Mouse (Mus musculus) forebrain, embryonic 16.5 days (tissue): ENCODE measurements around the gene Syap1. TPM values are rescaled to one million over a fixed set of nuclear protein-coding genes. Genes with fewer than 3 reads are reported as not detected.

Experiments used
- ATAC-seq: fragments of 200-750 bp; cut with Nextera tagmentation; 2 replicates; pipeline ENCODE4 v1.8.0; 2017; ENCODE audit warnings: mild to moderate bottlenecking, moderate library complexity
- H3K27ac ChIP-seq: fragments of 300-500 bp; sonication (generic); 2 replicates; pipeline ENCODE4 v1.5.1; 2014; ENCODE audit warnings: low read length, control low read depth
- H3K27me3 ChIP-seq: fragments of 300-500 bp; sonication (generic); replicated peaks from 2 replicates; pipeline ENCODE4 v1.6.1; 2014; ENCODE audit warnings: low read length; ENCODE audit not compliant: control insufficient read depth, insufficient read depth
- H3K36me3 ChIP-seq: fragments of 300-500 bp; sonication (generic); 2 replicates; pipeline ENCODE4 v1.6.1; 2014; ENCODE audit not compliant: control insufficient read depth, insufficient read depth
- H3K4me1 ChIP-seq: fragments of 300-500 bp; sonication (generic); replicated peaks from 2 replicates; pipeline ENCODE4 v1.6.1; 2014; ENCODE audit warnings: low read length; ENCODE audit not compliant: control insufficient read depth, insufficient read depth
- H3K4me2 ChIP-seq: fragments of 300-500 bp; sonication (generic); 2 replicates; pipeline ENCODE4 v1.6.1; 2014; ENCODE audit warnings: mild to moderate bottlenecking, low read length, control low read depth
- H3K4me3 ChIP-seq: fragments of 300-500 bp; sonication (generic); replicated peaks from 2 replicates; pipeline ENCODE4 v1.5.1; 2014; ENCODE audit warnings: mild to moderate bottlenecking, low read length, control low read depth
- H3K9ac ChIP-seq: fragments of 300-500 bp; sonication (generic); replicated peaks from 2 replicates; pipeline ENCODE4 v1.6.1; 2014; ENCODE audit warnings: low read depth, low read length, control low read depth
- H3K9me3 ChIP-seq: fragments of 300-500 bp; sonication (generic); 2 replicates; pipeline ENCODE4 v1.6.1; 2016; ENCODE audit warnings: low read length; ENCODE audit not compliant: control insufficient read depth
- WGBS: fragments of 180-500 bp; shearing (Covaris S2); extraction: QIAGEN DNeasy Blood & Tissue Kit; methylation state at CpG from one replicate; pipeline ENCODE4 v1.1.7; 2014; 5-methylcytosine and 5-hydroxymethylcytosine counted together
- polyA plus RNA-seq: library from polyadenylated mRNA; unstranded; fragments of >200 nt; fragmentation: Nextera tagmentation; extraction: Ambion mirVana; gene quantifications from 2 replicates; pipeline ENCODE4 v1.2.1, GENCODE M21; 2015

Gene Syap1
- 31.1 and 31.2 TPM in 2 replicates for polyA plus RNA-seq

- peak; percentile 94 for ATAC-seq
- Histone ChIP-seq H3K27me3 (no peaks in the 10 kb centered on the region), H3K9ac (peak within 1 kb of the TSS; percentile 76), H3K27ac (peak within 1 kb of the TSS; percentile 23; the same call in 1 of the 2 replicates), H3K4me1 (peaks cover 10% of the 10 kb centered on the region), H3K9me3 (no peaks in the 10 kb centered on the region), H3K4me2 (peak within 1 kb of the TSS; percentile 53), H3K36me3 (no peaks in the 10 kb centered on the region), H3K4me3 (peak within 1 kb of the TSS; percentile 66)
- WGBS, result 29% methylated on average over 36 of the region's 47 CpGs
Observed at GRCm38 (mm10) chrX:162887931-162888511, at the start of gene Syap1. TSS of gene Syap1 (minus strand) at chrX:162888447.

GRCm38 (mm10) chrX:162931467-162931866, 43.2 kb upstream of the Syap1 start:
- Histone ChIP-seq H3K27me3 (no peaks in the 10 kb centered on the region), H3K36me3 (no peaks in the 10 kb centered on the region; the same call in 1 of the 2 replicates), H3K9me3 (no peaks in the 10 kb centered on the region), H3K4me2 (no peak overlapping the region), H3K9ac (no peak overlapping the region), H3K27ac (no peak overlapping the region), H3K4me1 (no peaks in the 10 kb centered on the region), H3K4me3 (no peak overlapping the region)
- no peak for ATAC-seq
- 93% methylated on average over 2 of the region's 2 CpGs for WGBS

- Histone ChIP-seq H3K4me1 (no peaks in the 10 kb centered on the region), H3K36me3 (no peaks in the 10 kb centered on the region), H3K27ac (no peak overlapping the region), H3K4me2 (no peak overlapping the region), H3K4me3 (no peak overlapping the region), H3K9me3 (no peaks in the 10 kb centered on the region), H3K9ac (no peak overlapping the region), H3K27me3 (no peaks in the 10 kb centered on the region)
- ATAC-seq, result no peak
- 91% methylated on average over 8 of the region's 8 CpGs for WGBS
Observed at GRCm38 (mm10) chrX:162921487-162922125, 33.4 kb upstream of the Syap1 start.

GRCm38 (mm10) chrX:162915697-162916096, 27.4 kb upstream of the Syap1 start:
- ATAC-seq, result peak; percentile 55
- WGBS, result 38% methylated on average over 5 of the region's 5 CpGs
- H3K4me1 ChIP-seq, result no peaks in the 10 kb centered on the region
- H3K4me3 ChIP-seq, result no peak overlapping the region
- peaks cover under 1% of the 10 kb centered on the region; the same call in 1 of the 2 replicates for H3K36me3 ChIP-seq
- H3K27me3 ChIP-seq, result no peaks in the 10 kb centered on the region
- H3K4me2 ChIP-seq, result no peak overlapping the region
- H3K9me3 ChIP-seq, result no peaks in the 10 kb centered on the region
- H3K27ac ChIP-seq, result no peak overlapping the region
- H3K9ac ChIP-seq, result no peak overlapping the region

GRCm38 (mm10) chrX:162913651-162914050, 25.4 kb upstream of the Syap1 start:
- Histone ChIP-seq H3K27ac (no peak overlapping the region), H3K4me2 (no peak overlapping the region), H3K36me3 (peaks cover 2% of the 10 kb centered on the region; the same call in 1 of the 2 replicates), H3K9me3 (no peaks in the 10 kb centered on the region), H3K9ac (no peak overlapping the region), H3K4me1 (no peaks in the 10 kb centered on the region), H3K27me3 (no peaks in the 10 kb centered on the region), H3K4me3 (no peak overlapping the region)
- no peak for ATAC-seq
- WGBS, result 93% methylated on average over 3 of the region's 3 CpGs

GRCm38 (mm10) chrX:162907554-162907953, 19.3 kb upstream of the Syap1 start:
- Histone ChIP-seq H3K9me3 (no peaks in the 10 kb centered on the region), H3K27ac (no peak overlapping the region), H3K4me1 (0 out of 2 replicates have a peak, but pooled peaks cover 3% of the 10 kb centered on the region), H3K4me2 (no peak overlapping the region), H3K27me3 (no peaks in the 10 kb centered on the region), H3K36me3 (peaks cover 2% of the 10 kb centered on the region; the same call in 1 of the 2 replicates), H3K9ac (no peak overlapping the region), H3K4me3 (no peak overlapping the region)
- 76% methylated on average over 3 of the region's 3 CpGs for WGBS
- ATAC-seq, result no peak

- Histone ChIP-seq H3K9ac (peak overlapping the region; percentile 76), H3K27me3 (no peaks in the 10 kb centered on the region), H3K9me3 (no peaks in the 10 kb centered on the region), H3K27ac (peak overlapping the region; percentile 69), H3K4me2 (peak overlapping the region; percentile 61), H3K4me1 (0 out of 2 replicates have a peak, but pooled peaks cover 3% of the 10 kb centered on the region), H3K4me3 (peak overlapping the region; percentile 62), H3K36me3 (no peaks in the 10 kb centered on the region)
- peak; percentile 77 for ATAC-seq
- 26% methylated on average over 29 of the region's 29 CpGs for WGBS
Observed at GRCm38 (mm10) chrX:162902040-162902734, 13.9 kb upstream of the Syap1 start.

- Histone ChIP-seq H3K4me3 (peak overlapping the region; percentile 62), H3K27ac (peak overlapping the region; percentile 69), H3K9ac (peak overlapping the region; percentile 76), H3K9me3 (no peaks in the 10 kb centered on the region), H3K27me3 (no peaks in the 10 kb centered on the region), H3K4me2 (peak overlapping the region; percentile 61), H3K36me3 (no peaks in the 10 kb centered on the region), H3K4me1 (0 out of 2 replicates have a peak, but pooled peaks cover 3% of the 10 kb centered on the region)
- peak; percentile 81 for ATAC-seq
- WGBS, result 15% methylated on average over 19 of the region's 25 CpGs
Observed at GRCm38 (mm10) chrX:162901371-162902039, 13.3 kb upstream of the Syap1 start.

GRCm38 (mm10) chrX:162900938-162901337, 12.7 kb upstream of the Syap1 start, which contains the start of gene Ctps2:
TSS of gene Ctps2 (plus strand) at chrX:162901238.
- Histone ChIP-seq H3K4me2 (peak within 1 kb of the TSS; percentile 61), H3K9ac (peak within 1 kb of the TSS; percentile 76), H3K27me3 (no peaks in the 10 kb centered on the region), H3K9me3 (no peaks in the 10 kb centered on the region), H3K4me3 (peak within 1 kb of the TSS; percentile 62), H3K36me3 (no peaks in the 10 kb centered on the region), H3K27ac (peak within 1 kb of the TSS; percentile 69), H3K4me1 (0 out of 2 replicates have a peak, but pooled peaks cover 3% of the 10 kb centered on the region)
- WGBS, result 34% methylated on average over 4 of the region's 4 CpGs
- ATAC-seq, result no peak
